Mouse (Mus musculus) liver, adult 2 months (tissue): ENCODE measurements around the gene Slc9b1. TPM values are rescaled to one million over a fixed set of nuclear protein-coding genes. Genes with fewer than 3 reads are reported as not detected.

Experiments
- DNase-seq: peaks from one replicate; pipeline ENCODE4 v3.0.0-alpha.2; 2011; ENCODE audit warnings: low read depth, low spot score; ENCODE audit errors: extremely low read depth
- H3K27ac ChIP-seq: fragments of 200-500 bp; replicated peaks from 2 replicates; pipeline ENCODE4 v1.5.1; 2012; ENCODE audit warnings: low read depth, mild to moderate bottlenecking, control low read depth, inconsistent platforms, low read length; ENCODE audit not compliant: insufficient read depth
- H3K27me3 ChIP-seq: fragments of 200-500 bp; 2 replicates; pipeline ENCODE4 v1.6.1; 2012; ENCODE audit warnings: mild to moderate bottlenecking, moderate library complexity, low read length, inconsistent platforms; ENCODE audit not compliant: control insufficient read depth, insufficient read depth
- H3K36me3 ChIP-seq: fragments of 200-500 bp; 2 replicates; pipeline ENCODE4 v1.6.1; 2012; ENCODE audit warnings: low read length, inconsistent platforms; ENCODE audit not compliant: control insufficient read depth, insufficient read depth
- H3K4me1 ChIP-seq: fragments of 200-500 bp; 2 replicates; pipeline ENCODE4 v1.6.1; 2011; ENCODE audit warnings: low read length; ENCODE audit not compliant: control insufficient read depth, insufficient read depth
- H3K4me3 ChIP-seq: fragments of 200-500 bp; 2 replicates; pipeline ENCODE4 v1.5.1; 2011; ENCODE audit warnings: low read depth, mild to moderate bottlenecking, control low read depth, low read length, moderate library complexity; ENCODE audit not compliant: insufficient read depth
- H3K79me2 ChIP-seq: fragments of 200-500 bp; 2 replicates; pipeline ENCODE4 v1.6.1; 2012; ENCODE audit warnings: inconsistent platforms, mild to moderate bottlenecking, low read length, moderate library complexity; ENCODE audit not compliant: control insufficient read depth, insufficient read depth
- H3K9ac ChIP-seq: fragments of 200-500 bp; 2 replicates; pipeline ENCODE4 v1.6.1; 2012; ENCODE audit warnings: low read depth, mild to moderate bottlenecking, control low read depth, inconsistent platforms, low read length
- CTCF ChIP-seq: fragments of 200-500 bp; IDR thresholded peaks from 2 replicates; pipeline ENCODE4 v1.5.1; 2011; ENCODE audit warnings: low read depth, low read length, control low read depth
- POLR2A ChIP-seq: fragments of 200-500 bp; IDR thresholded peaks from 2 replicates; pipeline ENCODE4 v1.6.1; 2011; ENCODE audit warnings: low read length, control low read depth; ENCODE audit not compliant: insufficient read depth; ENCODE audit errors: extremely low read depth
- WGBS: fragments of 180-500 bp; shearing (Covaris S2); methylation state at CpG from one replicate; pipeline ENCODE4 v1.1.7; 2018; 5-methylcytosine and 5-hydroxymethylcytosine counted together
- polyA plus RNA-seq: library from polyadenylated mRNA; depleted of rRNA; stranded (reverse); fragments of >200 nt; gene quantifications from 2 replicates; pipeline ENCODE4 v1.2.3, GENCODE M21; 2012
- total RNA-seq: library from RNA; depleted of rRNA; stranded (reverse); fragments of >200 nt; gene quantifications from 2 replicates; pipeline ENCODE4 v1.2.3, GENCODE M21; 2014

Gene Slc9b1
- total and polyA plus RNA-seq, 2 experiments = 0.09 TPM; not detected in 1

DNA sequence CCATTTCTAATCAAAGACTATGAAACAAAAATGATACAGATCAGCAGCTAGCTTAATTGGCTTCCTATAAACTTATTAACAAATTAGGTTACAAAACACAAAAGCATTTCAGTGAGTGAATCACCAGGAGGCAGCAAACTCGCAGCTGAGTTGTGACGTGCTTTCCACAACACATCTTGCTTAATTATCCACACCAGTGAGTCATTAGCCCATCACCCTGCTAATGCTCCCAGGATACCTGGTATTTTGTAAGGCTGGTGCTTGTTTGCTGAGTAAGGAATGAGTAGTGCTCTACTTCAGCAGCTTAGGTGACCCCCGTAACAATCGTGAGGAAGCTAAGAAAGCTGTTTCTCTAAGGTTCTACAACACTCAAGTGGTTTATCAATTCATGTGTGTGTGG is 56.8 kb downstream of the Slc9b1 start:
- no peak overlapping the region for H3K27ac ChIP-seq
- no peaks in the 10 kb centered on the region for H3K4me1 ChIP-seq
- DNase-seq = no peak
- no peak for TF ChIP-seq POLR2A
- no peak for TF ChIP-seq CTCF
- no peaks in the 10 kb centered on the region for H3K27me3 ChIP-seq
- WGBS = 78% methylated on average over 4 of the region's 4 CpGs
- H3K36me3 ChIP-seq = peaks cover 2% of the 10 kb centered on the region; the same call in 1 of the 2 replicates
- H3K9ac ChIP-seq = no peak overlapping the region
- no peak overlapping the region for H3K4me3 ChIP-seq
- no peaks in the 10 kb centered on the region for H3K79me2 ChIP-seq

- peaks cover under 1% of the 10 kb centered on the region; the same call in 1 of the 2 replicates for H3K79me2 ChIP-seq
- H3K4me3 ChIP-seq = no peak overlapping the region
- no peaks in the 10 kb centered on the region for H3K4me1 ChIP-seq
- no peak overlapping the region for H3K27ac ChIP-seq
- peaks cover 6% of the 10 kb centered on the region; the same call in 1 of the 2 replicates for H3K36me3 ChIP-seq
- DNase-seq = no peak
- no peak for TF ChIP-seq POLR2A
- no peak for TF ChIP-seq CTCF
- H3K9ac ChIP-seq = no peak overlapping the region
- H3K27me3 ChIP-seq = no peaks in the 10 kb centered on the region
- 72% methylated on average over 9 of the region's 9 CpGs for WGBS
Measured at GRCm38 (mm10) chr3:135407351-135407750, 59.5 kb downstream of the Slc9b1 start.

DNA sequence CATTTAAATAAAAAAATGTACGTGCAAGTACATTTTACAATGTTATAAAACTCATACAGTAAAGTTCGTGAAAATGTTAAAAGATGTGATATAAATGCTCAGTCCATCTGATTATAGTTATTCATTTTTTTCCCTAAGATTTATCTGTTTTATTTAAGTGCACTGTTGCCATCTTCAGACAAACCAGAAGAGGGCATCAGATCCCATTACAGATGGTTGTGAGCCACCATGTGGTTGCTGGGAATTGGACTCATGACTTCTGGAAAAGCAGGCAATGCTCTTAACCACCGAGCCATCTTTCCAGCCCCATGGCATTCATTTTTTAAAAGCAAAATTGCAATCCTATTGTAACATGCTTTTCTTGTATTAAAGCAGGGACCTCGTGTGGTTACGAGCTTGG is 61.4 kb downstream of the Slc9b1 start:
- no peak for TF ChIP-seq CTCF
- no peak for TF ChIP-seq POLR2A
- no peak overlapping the region for H3K9ac ChIP-seq
- no peak overlapping the region for H3K4me3 ChIP-seq
- H3K27me3 ChIP-seq = no peaks in the 10 kb centered on the region
- H3K36me3 ChIP-seq = peaks cover 6% of the 10 kb centered on the region; the same call in 1 of the 2 replicates
- DNase-seq = no peak
- H3K4me1 ChIP-seq = no peaks in the 10 kb centered on the region
- no peak overlapping the region for H3K27ac ChIP-seq
- peaks cover 4% of the 10 kb centered on the region; the same call in 1 of the 2 replicates for H3K79me2 ChIP-seq
- WGBS = 98% methylated on average over 5 of the region's 5 CpGs

- Histone ChIP-seq H3K9ac (no peak overlapping the region), H3K36me3 (peaks cover 6% of the 10 kb centered on the region; the same call in 1 of the 2 replicates), H3K27ac (no peak overlapping the region), H3K4me1 (no peaks in the 10 kb centered on the region), H3K4me3 (no peak overlapping the region), H3K79me2 (peaks cover 9% of the 10 kb centered on the region; the same call in 1 of the 2 replicates), H3K27me3 (no peaks in the 10 kb centered on the region)
- TF ChIP-seq POLR2A = no peak
- TF ChIP-seq CTCF = no peak
- DNase-seq = no peak
- WGBS = 91% methylated on average over 12 of the region's 12 CpGs
Measured at GRCm38 (mm10) chr3:135411056-135411455, 63.2 kb downstream of the Slc9b1 start.

- Histone ChIP-seq H3K27me3 (no peaks in the 10 kb centered on the region), H3K4me1 (no peaks in the 10 kb centered on the region), H3K36me3 (peaks cover 6% of the 10 kb centered on the region; the same call in 1 of the 2 replicates), H3K79me2 (peaks cover 16% of the 10 kb centered on the region; the same call in 1 of the 2 replicates), H3K9ac (no peak overlapping the region), H3K4me3 (no peak overlapping the region), H3K27ac (no peak overlapping the region)
- TF ChIP-seq POLR2A = no peak
- no peak for TF ChIP-seq CTCF
- WGBS = 53% methylated on average over 9 of the region's 9 CpGs
- no peak for DNase-seq
Measured at GRCm38 (mm10) chr3:135411824-135412223, 64.0 kb downstream of the Slc9b1 start.

DNA sequence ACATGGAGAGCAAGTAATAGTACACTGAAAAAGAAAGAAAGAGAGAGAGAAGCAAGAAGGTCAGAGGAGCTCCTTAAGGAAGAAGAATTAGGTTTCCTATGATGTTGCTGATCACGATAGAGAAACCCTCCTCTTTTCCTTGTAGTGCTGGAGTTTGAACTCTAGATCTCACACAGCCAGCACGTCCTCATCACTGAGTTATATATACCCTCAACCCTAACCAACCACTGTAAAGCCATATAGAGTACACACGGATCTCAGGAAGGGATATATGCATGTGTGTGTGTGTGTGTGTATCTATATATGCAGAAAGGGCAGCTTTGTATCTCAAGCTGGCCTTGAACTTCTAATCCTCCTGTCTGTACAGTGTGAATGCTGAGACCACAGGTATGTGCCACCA is 69.4 kb downstream of the Slc9b1 start:
- no peak overlapping the region for H3K27ac ChIP-seq
- no peak overlapping the region for H3K9ac ChIP-seq
- H3K4me3 ChIP-seq = no peak overlapping the region
- peaks cover 2% of the 10 kb centered on the region; the same call in 1 of the 2 replicates for H3K4me1 ChIP-seq
- no peak for DNase-seq
- TF ChIP-seq POLR2A = no peak
- no peak for TF ChIP-seq CTCF
- peaks cover 28% of the 10 kb centered on the region; the same call in 1 of the 2 replicates for H3K79me2 ChIP-seq
- H3K27me3 ChIP-seq = no peaks in the 10 kb centered on the region
- no peaks in the 10 kb centered on the region for H3K36me3 ChIP-seq
- 74% methylated on average over 3 of the region's 3 CpGs for WGBS
